Mouse (Mus musculus) adipocyte (in vitro differentiated cells): ENCODE results near the gene Osbpl9.

Experiments used
- DNase-seq: peaks from one replicate; pipeline ENCODE4 v3.0.0-alpha.2; 2016; ENCODE audit warnings: low spot score

Gene Osbpl9

DNA sequence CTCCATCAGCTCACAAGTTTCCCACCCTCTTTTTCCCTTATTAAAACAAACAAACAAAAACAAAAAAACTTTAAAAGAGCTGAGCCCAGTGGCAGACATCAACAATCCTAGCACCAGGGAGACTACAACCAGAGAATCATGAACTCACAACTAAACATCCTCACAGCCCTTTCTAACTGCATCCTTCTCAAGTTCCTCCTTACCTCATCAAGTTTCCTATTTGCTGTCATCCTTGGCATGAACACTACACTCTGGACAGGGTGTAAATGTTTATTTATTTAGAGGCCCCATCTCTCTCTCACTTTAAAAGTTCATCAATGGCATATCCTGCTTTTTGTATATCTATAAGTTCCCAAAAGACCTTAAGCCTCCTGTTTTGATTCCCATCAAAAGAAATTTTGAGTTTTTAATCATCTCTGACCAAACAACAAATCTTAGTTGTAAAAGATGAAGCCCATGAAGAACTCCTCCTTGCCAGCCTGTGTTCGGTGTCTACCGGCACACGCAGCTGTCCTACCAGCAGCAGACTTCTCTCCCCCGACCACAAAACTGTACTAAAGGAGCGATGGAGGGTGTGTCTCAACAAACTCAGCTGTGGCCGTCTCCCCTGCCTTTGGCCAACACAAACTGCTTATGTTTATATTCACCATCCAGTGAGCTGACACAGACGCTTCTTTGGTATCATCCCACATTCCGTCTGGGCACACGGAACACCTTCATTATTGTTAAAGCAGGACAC lies 98.8 kb downstream of the Osbpl9 start:
- no peak for DNase-seq

DNA sequence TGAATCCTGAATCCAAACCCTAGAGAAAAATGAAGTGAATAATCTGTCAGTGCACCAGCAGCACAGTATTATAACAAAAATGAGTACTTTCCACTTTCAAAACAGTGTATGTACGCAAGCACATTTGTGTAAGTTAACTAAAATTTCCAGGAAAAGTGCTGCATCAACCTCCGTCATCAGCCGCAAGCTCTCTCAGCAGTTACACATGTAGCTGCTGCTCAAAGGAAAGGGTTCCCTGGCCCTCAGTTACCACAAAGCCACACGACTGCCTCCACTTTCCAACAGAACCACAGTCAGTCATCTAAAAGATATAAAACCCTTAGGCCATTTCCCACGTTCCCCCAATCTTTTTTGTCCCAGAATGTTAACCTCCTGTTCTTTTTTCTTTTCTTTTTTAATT lies 99.5 kb downstream of the Osbpl9 start:
- DNase-seq = no peak

DNA sequence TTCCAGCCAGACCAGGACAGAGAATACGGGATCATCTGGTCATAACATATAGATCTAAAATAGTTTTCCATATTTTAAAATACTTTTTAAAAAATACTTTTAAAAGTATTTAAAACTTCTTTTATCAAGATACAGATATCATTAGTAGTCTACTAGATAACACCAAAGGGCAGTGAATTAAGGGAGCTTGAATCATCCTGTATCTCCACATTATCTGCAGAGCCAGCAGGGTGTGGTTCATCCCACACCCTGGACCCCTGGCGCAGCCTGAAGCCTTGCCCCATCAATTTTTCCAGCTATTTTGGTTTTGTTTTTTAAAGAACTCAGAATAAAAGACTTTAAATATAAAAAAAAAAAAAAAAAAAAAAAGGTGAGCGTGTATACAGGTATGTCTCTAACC lies 103.2 kb downstream of the Osbpl9 start:
- no peak for DNase-seq

DNA sequence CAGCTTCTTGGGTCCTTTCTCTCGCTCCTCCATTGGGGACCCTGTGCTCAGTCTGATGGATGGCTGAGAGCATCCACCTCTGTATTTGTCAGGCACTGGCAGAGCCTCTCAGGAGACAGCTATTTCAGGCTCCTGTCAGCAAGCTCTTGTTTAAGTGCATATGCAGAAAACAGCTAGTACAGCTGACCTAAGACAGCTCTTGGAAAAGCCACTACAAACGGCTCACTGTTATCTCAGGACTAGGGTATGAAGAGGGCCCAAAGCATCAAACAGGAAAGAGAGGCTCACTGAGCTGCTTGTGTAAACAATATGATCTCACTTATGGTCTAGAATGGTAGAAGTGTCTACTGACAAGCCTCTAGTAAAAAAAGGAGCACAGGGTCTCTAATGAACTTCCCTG lies 107.8 kb downstream of the Osbpl9 start:
- DNase-seq = no peak

DNA sequence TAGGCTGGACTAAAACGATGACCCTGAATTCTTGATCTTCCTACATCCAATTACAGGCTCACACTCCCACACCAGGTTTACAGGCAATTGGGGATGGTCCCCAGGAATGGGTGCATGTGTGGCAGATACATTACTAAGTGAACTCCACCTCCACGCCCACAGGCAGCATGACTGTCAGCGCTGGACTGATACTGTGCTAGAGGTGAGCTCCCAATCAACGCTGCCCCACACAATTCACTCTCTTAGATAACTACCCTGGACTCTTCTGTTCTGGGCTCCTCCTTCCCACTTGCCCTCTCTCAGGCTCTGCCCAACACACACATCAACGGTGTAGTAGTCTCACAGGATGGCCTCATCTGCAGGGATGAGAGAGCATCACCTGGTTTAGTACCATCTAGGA lies 109.7 kb downstream of the Osbpl9 start:
- no peak for DNase-seq

DNA sequence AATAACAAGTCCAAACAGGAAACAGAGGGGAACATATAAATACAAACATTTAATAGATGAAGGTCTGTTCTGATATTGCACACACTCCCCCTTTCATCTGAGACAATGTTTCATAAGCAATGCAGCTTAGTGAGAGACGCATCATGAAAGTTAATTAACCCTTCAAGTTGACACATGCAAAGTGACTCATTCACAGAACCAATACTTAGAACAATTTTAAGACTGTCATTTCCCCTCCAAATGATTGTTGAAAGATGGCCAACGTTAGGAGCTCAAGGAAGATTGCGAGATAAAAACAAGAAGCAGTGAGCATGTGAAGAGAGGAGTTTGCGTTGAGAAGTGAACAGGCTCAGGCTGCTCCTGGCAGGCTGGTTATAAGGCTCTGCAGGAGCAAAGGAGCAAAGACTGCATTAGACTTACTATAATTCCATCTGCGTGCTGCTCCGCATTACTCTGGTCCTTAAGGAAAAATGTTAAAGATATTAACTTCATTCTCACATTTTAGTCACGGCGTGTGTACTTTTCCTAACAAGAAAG lies 110.8 kb downstream of the Osbpl9 start:
- no peak for DNase-seq

DNA sequence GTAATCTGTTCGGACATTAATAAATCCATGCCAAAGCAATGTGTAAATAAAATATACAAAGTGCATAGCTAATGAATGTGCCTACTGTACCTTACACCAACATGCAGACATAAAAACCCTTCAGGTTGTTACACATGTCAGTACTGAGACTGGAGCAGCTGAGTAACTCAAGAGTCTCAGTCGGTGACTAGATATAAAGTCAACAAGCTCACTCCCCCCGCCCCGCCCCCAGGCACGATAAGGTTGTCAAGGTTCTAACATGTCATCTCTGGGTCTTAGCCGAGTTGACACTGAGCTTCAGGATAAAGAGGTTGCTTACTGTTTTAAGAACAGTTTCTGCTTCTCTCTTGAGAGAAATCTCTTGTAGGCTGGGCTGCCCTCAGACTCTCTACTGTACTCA lies 112.1 kb downstream of the Osbpl9 start:
- no peak for DNase-seq

DNA sequence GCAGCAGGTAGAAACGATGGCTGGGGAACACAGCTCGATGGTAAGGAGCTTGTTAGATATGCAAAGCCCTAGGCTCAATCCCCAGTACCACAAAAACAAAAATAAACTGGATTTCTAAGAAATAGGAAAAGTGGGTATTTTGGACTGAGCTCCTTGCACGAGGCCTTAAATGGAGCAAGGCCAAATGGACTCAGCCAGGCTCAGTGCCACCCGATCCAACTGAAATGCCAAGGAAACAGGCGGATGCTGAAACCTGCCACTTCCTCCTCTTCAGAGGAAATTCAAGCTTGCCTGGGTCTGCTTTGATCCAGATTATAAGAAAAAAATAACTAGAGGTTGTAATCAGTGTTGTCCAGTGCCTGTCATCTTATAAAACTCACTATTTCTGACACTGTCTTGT lies 112.9 kb downstream of the Osbpl9 start:
- DNase-seq = no peak

DNA sequence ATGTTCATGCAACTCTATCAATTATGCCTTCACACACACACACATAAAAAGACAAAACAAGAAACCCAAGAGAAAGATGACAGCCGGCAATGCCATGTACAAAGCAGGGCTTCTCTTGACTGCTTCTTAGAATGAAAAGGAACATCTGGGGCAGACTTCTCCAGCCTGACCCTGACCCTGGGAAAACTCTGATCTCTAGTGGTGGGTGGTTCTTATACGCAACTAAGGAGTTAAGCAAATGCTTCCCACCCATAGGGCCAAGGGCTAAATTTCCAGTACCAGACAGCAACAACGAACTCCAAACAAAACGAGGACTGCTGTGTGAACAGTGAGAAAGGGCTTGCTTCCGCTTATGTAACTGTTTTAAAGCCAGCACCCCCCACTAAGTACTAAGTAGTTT lies 122.0 kb downstream of the Osbpl9 start:
- no peak for DNase-seq

DNA sequence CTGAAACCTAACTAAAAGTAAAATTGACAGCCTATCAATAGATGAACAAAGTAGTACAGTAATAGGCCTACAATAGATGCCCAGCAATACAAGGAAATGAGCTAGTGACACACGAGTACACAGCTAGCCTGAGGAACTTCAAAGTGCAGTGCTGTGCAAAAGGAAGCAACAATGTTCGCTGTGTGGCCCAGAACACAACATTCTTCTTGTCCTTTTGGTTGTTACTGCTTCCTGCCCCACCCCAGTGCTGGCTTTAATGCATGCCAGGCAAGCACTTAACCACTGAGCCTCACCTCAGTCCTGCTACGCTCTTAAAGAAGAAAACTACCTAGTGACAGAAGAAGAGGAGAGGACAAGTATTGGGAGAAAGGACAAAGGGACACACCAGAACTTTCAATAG lies 122.4 kb downstream of the Osbpl9 start:
- no peak for DNase-seq

DNA sequence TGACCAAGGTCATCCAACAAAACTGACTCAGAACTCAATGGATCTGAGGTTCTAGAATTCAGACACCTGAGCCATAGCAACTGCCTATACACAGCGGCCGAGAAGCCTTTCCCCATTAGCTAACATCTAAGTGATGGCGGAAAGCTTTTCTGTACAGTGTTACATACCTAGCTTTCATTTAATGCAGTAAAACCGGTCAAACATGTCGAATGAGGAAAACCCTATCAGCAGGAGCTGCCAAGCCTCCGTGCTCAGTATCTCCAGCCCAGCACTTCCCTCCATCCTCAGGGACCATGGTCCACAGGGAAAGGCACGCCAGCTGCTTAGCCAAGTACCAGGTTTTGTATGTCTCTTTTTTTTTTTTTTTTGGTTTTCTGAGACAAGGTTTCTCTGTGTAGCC lies 123.1 kb downstream of the Osbpl9 start:
- DNase-seq = no peak

DNA sequence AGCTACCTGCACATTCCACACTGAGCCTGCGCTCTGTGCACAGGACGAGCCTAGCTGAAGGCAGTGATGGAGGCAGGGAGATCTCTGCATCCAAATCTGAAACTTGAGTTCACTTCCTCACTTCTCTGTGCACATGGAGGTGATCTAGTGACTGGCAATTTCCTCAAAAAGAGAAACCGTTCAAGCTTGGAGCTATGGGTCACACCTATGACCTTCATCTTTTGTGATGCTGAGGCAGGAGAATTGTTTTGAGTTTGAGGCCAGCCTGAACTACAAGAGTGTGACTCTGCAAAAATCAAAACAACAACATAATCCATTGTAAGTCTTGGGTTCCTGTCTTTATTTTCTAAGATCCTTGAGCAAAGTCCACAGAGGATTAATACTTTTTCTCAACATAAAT lies 128.8 kb downstream of the Osbpl9 start:
- no peak for DNase-seq

DNA sequence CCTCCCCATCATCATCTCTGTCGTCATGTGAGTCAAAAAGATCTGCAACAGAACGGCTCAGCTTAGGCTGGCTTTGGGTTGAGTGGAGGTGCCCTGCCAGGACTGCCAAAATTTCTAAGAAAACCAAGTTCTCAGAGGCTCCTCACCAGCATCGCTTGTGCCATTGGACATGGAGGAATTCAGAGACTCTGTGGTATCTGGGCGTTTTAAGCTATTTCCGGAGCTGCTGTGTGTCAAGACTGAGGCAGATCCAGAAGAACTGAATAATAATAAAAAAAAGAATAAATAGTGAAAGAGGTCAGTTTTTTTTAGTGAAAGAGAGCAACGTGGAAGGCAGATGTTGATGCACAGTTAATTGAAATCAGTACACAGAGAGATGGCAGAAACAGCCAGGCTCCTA lies 129.2 kb downstream of the Osbpl9 start:
- DNase-seq = no peak

DNA sequence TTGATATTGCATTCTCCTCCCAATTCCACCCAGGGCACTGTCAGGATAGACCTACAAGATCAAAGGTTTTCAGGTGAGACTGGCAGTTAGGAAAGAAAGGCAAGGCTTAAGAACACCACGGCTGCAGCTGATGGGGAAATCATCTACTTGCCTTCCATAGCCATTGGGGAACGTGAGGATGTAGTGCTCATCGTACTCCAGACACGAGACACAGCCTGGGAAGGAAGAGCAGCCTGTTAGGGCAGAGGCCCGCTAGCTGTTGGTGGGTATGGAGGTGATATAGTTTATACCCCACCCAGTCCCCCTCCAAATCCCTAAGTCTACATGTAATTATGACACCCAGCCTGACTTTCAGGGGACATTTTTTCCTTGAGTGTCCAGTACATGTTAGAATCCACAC lies 136.4 kb downstream of the Osbpl9 start:
- no peak for DNase-seq

DNA sequence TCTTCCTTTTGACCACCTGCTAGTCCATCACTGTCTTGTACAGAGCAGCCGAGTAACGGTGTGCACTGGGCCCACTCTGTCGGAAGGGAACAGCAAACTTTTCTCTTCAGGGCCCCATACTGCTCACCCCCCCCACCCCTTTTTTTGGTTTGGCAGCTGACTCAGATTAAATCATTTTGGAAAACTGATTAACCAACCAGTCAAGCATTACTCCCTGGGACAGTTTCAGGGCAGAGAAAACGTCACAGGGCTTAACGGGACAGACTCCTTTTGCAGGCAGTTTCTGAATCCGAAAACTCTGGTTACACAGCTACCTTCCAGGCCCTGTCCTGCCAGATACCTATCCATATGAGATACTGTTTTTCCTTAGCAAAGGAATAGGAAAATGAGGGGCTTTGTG lies 137.1 kb downstream of the Osbpl9 start:
- no peak for DNase-seq

DNA sequence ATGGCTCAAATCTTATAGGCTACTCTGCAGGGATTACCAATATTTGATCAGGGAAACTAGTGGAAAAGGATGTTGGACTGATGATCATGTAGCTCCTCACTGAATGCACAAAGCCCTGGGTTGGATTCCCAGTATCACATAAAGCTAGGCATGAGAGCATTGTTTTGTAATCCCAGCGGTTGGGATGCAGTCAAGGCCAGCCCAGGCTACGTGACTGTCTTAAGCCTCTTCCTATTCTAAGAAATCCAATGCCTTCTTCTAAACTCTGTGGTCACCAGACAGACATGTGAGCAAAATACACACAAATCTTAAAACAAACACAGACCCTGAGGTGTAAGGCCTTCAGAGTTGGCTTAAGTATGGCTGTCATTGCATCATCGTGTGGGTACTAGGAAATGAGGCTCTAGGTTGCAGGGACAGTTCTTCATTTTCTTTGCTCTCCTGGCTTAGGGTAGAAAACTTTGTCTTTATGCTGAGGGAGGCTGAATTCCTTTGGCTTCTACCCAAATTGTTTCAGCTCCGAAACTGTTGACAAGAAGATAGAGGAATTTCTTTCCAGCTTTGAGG lies 142.7 kb downstream of the Osbpl9 start:
- peak; percentile 40 for DNase-seq

DNA sequence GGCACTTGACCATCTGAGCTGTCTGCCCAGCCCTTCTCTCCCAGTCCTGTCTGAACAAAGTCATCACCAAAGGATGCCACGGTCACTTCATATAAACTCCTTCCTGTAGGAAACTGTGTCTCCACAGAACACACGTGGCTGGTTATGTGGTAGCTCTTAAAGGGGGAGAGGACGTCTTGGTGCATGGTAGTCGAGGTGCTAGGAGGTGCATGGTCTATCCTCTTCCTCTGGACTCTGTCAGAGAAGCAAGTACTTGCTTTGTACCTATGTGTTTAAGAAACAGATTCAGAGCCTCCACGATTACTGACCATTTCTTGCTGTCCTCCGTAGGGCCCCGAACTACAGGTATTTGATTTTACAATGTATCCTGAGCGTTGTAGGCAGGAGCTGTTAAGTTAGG lies 144.4 kb downstream of the Osbpl9 start:
- DNase-seq = no peak

DNA sequence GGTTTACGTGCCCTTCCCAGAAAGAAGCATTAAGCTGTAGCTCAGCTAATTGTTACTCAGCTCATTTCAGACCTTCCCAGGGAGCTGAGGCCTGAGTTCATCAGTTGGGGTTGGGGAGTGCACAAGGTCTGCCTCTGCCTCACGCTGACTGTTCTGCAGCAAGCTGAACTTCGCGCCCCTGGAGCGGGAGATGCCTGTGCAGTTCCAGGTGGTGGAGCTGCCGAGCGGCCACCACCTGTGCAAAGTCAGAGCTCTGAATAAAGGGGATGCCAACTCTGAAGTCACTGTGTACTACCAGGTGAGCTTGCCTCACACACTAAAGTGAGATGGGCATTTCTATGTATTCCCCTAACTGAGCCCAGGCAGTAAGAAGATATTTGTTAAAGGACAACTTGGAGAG lies 145.7 kb downstream of the Osbpl9 start:
- no peak for DNase-seq

DNA sequence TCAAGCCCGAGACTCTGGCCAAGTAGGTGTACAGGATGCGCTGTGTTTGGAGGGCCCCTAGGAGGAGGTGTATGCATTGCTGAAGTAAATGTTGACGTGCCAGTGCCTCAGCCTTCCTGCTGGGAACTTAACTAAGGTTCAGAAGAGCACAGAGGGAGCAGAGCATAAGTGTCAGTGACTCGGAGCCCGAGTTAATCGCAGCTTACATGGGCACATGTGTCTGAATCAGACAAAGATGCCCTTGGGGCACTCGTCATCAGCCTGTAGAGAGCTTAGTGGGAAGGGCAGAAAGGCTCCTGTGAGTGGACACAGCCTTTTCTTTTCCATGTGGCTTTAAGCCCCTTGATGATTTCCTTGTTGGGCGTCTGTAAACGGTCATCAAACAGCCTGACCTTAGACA lies 148.1 kb downstream of the Osbpl9 start:
- DNase-seq = no peak

DNA sequence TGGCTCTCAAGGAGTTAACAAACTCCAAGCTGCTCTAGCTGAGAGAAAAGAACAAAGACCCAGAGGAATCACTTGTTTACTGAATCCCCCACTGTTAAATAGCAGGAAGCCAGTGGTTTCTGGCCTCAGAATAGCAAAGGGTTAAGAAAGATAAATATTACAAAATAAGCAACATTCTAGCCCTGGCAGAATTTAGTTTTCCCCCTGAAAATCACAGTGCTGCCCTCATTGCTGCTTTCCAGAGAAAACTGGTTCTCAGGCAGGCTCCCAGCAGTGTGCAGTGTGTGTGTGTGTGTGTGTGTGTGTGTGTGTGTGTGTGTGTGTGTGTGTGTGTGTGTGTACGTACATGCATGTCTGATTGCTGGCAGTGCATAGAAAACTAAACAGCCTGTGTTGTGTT lies 149.8 kb downstream of the Osbpl9 start:
- no peak for DNase-seq

DNA sequence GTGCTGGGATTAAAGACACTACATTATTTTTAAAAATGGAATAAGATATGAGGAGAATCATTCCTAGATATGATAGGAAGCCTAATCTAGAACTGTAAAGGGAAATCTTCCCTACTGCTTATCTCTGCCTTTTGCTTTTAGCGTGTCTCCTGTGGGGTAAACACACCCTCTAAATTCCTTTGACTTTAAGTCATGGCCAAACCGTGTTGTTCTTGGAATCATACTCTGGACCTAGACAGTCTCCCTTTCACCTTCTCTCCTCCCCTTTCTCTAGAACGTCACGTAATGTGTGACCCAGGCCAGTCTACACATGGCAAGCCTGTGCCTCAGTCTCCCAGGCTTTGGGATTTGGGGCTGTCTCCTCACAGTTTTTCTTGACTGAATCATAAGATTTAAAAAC lies 153.8 kb downstream of the Osbpl9 start:
- peak; percentile 38 for DNase-seq

DNA sequence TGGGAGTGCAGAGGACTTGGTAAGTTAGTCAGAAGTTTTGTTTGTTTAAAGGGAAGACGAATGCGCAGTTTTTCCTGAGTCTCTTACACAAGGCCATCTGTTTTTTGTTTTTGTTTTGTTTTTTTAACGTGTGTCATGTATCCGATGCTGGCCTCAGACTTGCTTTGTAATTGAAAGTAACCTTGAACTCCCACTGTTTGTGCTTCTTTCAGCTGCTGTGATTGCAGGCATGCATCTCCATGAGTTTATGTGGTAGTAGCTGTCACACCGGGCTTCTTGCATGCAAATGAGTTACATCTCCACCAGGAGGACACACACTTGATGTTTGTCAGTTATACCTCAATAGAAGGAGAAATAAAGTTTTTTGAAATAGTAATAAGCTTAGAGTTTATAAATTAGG lies 158.3 kb downstream of the Osbpl9 start:
- DNase-seq = no peak

DNA sequence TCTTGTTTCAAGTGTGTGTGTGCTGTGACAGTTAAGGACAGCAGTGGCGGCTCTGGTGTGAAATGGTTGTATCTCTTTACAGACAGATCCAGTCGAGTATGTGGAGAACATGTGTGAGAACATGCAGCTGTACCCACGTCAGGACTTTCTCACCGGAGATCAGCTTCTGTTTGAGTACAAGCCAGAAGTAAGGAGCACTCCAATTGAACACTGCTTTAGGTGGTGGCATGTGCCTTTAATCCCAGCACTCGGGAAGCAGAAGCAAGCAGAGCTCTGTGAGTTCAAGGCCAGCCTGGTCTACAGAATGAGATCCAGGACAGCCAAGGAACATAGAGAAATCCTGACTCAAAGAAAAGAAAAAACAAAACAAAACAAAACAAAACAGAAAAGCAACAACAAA lies 158.8 kb downstream of the Osbpl9 start:
- DNase-seq = no peak

DNA sequence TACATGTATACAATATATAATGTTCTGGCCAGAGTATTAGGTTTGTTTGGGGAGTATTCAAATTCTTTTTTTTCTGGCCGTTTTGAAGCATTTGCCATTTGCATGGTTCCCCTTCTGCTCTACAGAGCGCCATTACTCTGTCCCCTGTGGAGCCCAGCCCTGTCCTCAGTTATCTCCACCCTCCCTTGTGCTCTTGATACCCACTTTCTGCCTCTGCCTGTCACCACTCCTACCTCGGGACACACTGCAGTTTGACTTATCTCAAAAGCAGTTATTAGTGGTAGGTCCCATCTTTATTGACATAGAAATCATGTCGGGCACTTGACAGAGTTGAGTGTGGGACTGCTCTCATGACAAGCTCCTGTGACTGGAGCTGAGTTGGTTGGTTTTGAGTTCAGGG lies 159.3 kb downstream of the Osbpl9 start:
- no peak for DNase-seq
